Mouse (Mus musculus): Measurements from ENCODE around the gene Pigc.

- TF ChIP-seq CTCF (IDR thresholded peaks at IDR 0.05) = no peak
- no peak for TF ChIP-seq EP300 (IDR thresholded peaks at IDR 0.05)
These were observed 26.9 kb upstream of the Pigc start for GRCm38 (mm10) chr1:161942082-161942481.

All from lung, postnatal 0 days (tissue).